Mouse (Mus musculus): ENCODE results near the gene Ubiad1. TPM values are rescaled to one million over a fixed set of nuclear protein-coding genes. Genes with fewer than 3 reads are reported as not detected.
A peak's percentile ranks its signal among the peaks of the same experiment; 100 is the strongest.

Ubiad1 gene
- total RNA-seq (2021) = 1 to 10 TPM; 7.9 to 8.4 TPM

GRCm38 (mm10) chr4:148444250-148444967, at the start of gene Ubiad1:
Gene Ubiad1, minus strand, starts transcription at chr4:148444771.
- DNase-seq = peak; percentile 65 to 71

- DNase-seq = peak; percentile 53 to 55
Observed at GRCm38 (mm10) chr4:148491448-148491847, 46.9 kb upstream of the Ubiad1 start.

- DNase-seq = no peak
Observed at GRCm38 (mm10) chr4:148490502-148490901, 45.9 kb upstream of the Ubiad1 start.

- no peak for DNase-seq
Observed at GRCm38 (mm10) chr4:148487841-148488240, 43.3 kb upstream of the Ubiad1 start.

- DNase-seq = no peak
Observed at GRCm38 (mm10) chr4:148484511-148484910, 39.9 kb upstream of the Ubiad1 start.

GRCm38 (mm10) chr4:148481557-148482168, 37.1 kb upstream of the Ubiad1 start:
- no peak for DNase-seq

- no peak for DNase-seq
Observed at GRCm38 (mm10) chr4:148480245-148480644, 35.7 kb upstream of the Ubiad1 start.

- DNase-seq = no peak
Observed at GRCm38 (mm10) chr4:148473496-148473895, 28.9 kb upstream of the Ubiad1 start.

- no peak for DNase-seq
Observed at GRCm38 (mm10) chr4:148472436-148473174, 28.0 kb upstream of the Ubiad1 start.

GRCm38 (mm10) chr4:148471363-148471806, 26.8 kb upstream of the Ubiad1 start:
- DNase-seq = no peak

- DNase-seq = no peak
Observed at GRCm38 (mm10) chr4:148469487-148470252, 25.1 kb upstream of the Ubiad1 start.

- DNase-seq = no peak
Observed at GRCm38 (mm10) chr4:148468396-148468795, 23.8 kb upstream of the Ubiad1 start.

GRCm38 (mm10) chr4:148466511-148467079, 22.0 kb upstream of the Ubiad1 start:
- peak; percentile 35 to 50 for DNase-seq

GRCm38 (mm10) chr4:148464869-148465268, 20.3 kb upstream of the Ubiad1 start:
- no peak for DNase-seq

- DNase-seq = no peak
Observed at GRCm38 (mm10) chr4:148464301-148464700, 19.7 kb upstream of the Ubiad1 start.

GRCm38 (mm10) chr4:148463208-148463960, 18.8 kb upstream of the Ubiad1 start:
- DNase-seq = peak in 1 of 2 experiments; percentile 21

GRCm38 (mm10) chr4:148462717-148463116, 18.1 kb upstream of the Ubiad1 start:
- DNase-seq = no peak

GRCm38 (mm10) chr4:148461772-148462171, 17.2 kb upstream of the Ubiad1 start:
- no peak for DNase-seq

GRCm38 (mm10) chr4:148460656-148461284, 16.2 kb upstream of the Ubiad1 start:
- no peak for DNase-seq

- no peak for DNase-seq
Observed at GRCm38 (mm10) chr4:148455477-148456025, 11.0 kb upstream of the Ubiad1 start.

GRCm38 (mm10) chr4:148453707-148454106, 9.1 kb upstream of the Ubiad1 start:
- DNase-seq = no peak
